Mouse (Mus musculus) B cell, adult 67 days (primary cell): ENCODE measurements around the gene Rergl. TPM values are rescaled to one million over a fixed set of nuclear protein-coding genes. Genes with fewer than 3 reads are reported as not detected.

Experiments used
- total RNA-seq, 2 experiments: library from RNA; stranded (reverse); gene quantifications; 4 replicates each; pipeline ENCODE4 v1.2.4; 2023

Rergl gene
- not detected for total RNA-seq

DNA sequence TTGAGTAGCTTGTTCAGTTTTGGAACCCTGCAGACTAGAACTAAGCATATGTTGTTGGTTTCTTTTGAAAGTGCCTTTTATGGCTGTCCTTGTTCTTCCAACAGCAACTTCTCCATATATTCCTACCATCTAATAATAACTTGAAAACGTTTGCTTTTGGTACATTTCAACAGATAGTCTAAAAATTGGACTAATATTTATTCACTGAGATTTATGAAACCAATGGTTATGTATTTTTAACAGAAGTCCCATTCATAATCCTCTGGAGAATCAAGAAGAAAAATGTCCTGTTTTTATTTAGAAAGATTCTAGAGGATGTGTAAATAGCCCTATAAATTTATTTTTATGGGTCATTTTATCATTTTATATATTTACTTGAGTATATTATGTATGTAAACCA, at the start of gene Rergl:
Rergl (minus strand) TSS at position 101 of the 400 bp plus-strand sequence.

Other genes starting within 250 kb of the Rergl start
- not detected for gene Pik3c2g, start 85.2 kb upstream of the Rergl start, total RNA-seq